Mouse (Mus musculus) common myeloid progenitor, adult 5-6 weeks (primary cell): ENCODE results near the gene Prdm10. TPM values are rescaled to one million over a fixed set of nuclear protein-coding genes. Genes with fewer than 3 reads are reported as not detected.

ENCODE experiments used
- total RNA-seq: library from RNA; stranded (forward); fragments of 200-1000, 187-1606 nt; gene quantifications from 2 replicates; pipeline ENCODE4 v1.2.3, GENCODE M21; 2017

Gene Prdm10
- total RNA-seq, 1 experiment from 2014 or later: 11.4 TPM

Other genes starting within 250 kb of the Prdm10 start
- gene Zbtb44, start 249.9 kb upstream of the Prdm10 start, total RNA-seq: 21.8 and 32.8 TPM in 2 replicates
- 3.7 and 12.0 TPM in 2 replicates for gene St14, start 148.7 kb upstream of the Prdm10 start, total RNA-seq
- 79.4 and 86.3 TPM in 2 replicates for gene Aplp2, start 68.7 kb upstream of the Prdm10 start, total RNA-seq
- 25.0 and 29.0 TPM in 2 replicates for gene Nfrkb, start 105.7 kb downstream of the Prdm10 start, total RNA-seq
- gene Tmem45b, start 183.9 kb downstream of the Prdm10 start, total RNA-seq: not detected in 2 replicates